Mouse (Mus musculus): ENCODE measurements around the gene Tnrc6b. TPM values are rescaled to one million over a fixed set of nuclear protein-coding genes. Genes with fewer than 3 reads are reported as not detected.
"Not testable (repeated sequence)": the region's sequence is repeated elsewhere in the genome, so short reads cannot be mapped to it uniquely, and the experiment has no call there.

Tnrc6b gene
- polyA plus RNA-seq, 1 experiment, result 13.3 TPM

- Histone ChIP-seq H3K36me3 (ENCODE audit: control insufficient read depth, insufficient read depth, low read length) (peaks cover 57% of the 10 kb centered on the region), H3K27me3 (ENCODE audit: control insufficient read depth, insufficient read depth, low read length) (no peaks in the 10 kb centered on the region), H3K27ac (ENCODE audit: insufficient read depth, low read depth, low read length) (no peak overlapping the region), H3K4me3 (ENCODE audit: low read depth, low read length) (no peak overlapping the region), H3K4me1 (ENCODE audit: control insufficient read depth, insufficient read depth, insufficient read length, low read length) (no peaks in the 10 kb centered on the region)
- 74% methylated on average over 4 of the region's 4 CpGs for WGBS
- TF ChIP-seq CTCF (IDR thresholded peaks at IDR 0.05; ENCODE audit: extremely low read depth, insufficient read length, insufficient replicate concordance, low read depth, low read length) (no peak), POLR2A (IDR thresholded peaks at IDR 0.05; ENCODE audit: low read depth, low read length) (no peak)
Measured at GRCm38 (mm10) chr15:80921781-80922180, 210.7 kb downstream of the Tnrc6b start.

DNA sequence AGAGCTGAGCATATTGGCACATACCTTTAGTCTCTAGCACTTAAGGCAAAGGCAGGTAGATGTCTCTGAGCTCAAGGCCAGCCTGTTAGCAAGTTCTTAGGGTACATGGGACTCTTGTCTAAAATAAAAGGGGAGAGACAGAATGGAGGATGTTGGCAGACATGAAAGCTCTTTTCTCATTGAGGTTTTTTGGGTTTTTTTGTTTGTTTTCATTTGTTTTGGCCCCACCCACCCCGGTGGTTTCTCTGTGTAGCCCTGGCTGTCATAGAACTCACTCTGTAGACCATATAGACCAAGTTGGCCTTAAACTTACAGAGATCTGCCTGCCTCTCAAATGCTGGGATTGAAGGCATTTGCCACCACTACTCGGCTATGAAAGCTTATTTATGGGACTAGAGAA lies 213.1 kb downstream of the Tnrc6b start:
- 78% methylated on average over 2 of the region's 2 CpGs for WGBS
- no peak overlapping the region for H3K27ac ChIP-seq (ENCODE audit: insufficient read depth, low read depth, low read length)
- no peaks in the 10 kb centered on the region for H3K27me3 ChIP-seq (ENCODE audit: control insufficient read depth, insufficient read depth, low read length)
- H3K4me3 ChIP-seq (ENCODE audit: low read depth, low read length), result no peak overlapping the region
- TF ChIP-seq CTCF (IDR thresholded peaks at IDR 0.05; ENCODE audit: extremely low read depth, insufficient read length, insufficient replicate concordance, low read depth, low read length), result no peak
- no peak for TF ChIP-seq POLR2A (IDR thresholded peaks at IDR 0.05; ENCODE audit: low read depth, low read length)
- H3K4me1 ChIP-seq (ENCODE audit: control insufficient read depth, insufficient read depth, insufficient read length, low read length), result no peaks in the 10 kb centered on the region
- peaks cover 60% of the 10 kb centered on the region for H3K36me3 ChIP-seq (ENCODE audit: control insufficient read depth, insufficient read depth, low read length)

- Histone ChIP-seq H3K27me3 (ENCODE audit: control insufficient read depth, insufficient read depth, low read length) (no peaks in the 10 kb centered on the region), H3K4me3 (ENCODE audit: low read depth, low read length) (no peak overlapping the region), H3K27ac (ENCODE audit: insufficient read depth, low read depth, low read length) (no peak overlapping the region), H3K36me3 (ENCODE audit: control insufficient read depth, insufficient read depth, low read length) (peaks cover 53% of the 10 kb centered on the region), H3K4me1 (ENCODE audit: control insufficient read depth, insufficient read depth, insufficient read length, low read length) (no peaks in the 10 kb centered on the region)
- no peak for TF ChIP-seq CTCF (IDR thresholded peaks at IDR 0.05; ENCODE audit: extremely low read depth, insufficient read length, insufficient replicate concordance, low read depth, low read length)
- no peak for TF ChIP-seq POLR2A (IDR thresholded peaks at IDR 0.05; ENCODE audit: low read depth, low read length)
- 87% methylated on average over 20 of the region's 20 CpGs for WGBS
Measured at GRCm38 (mm10) chr15:80928811-80929355, 217.8 kb downstream of the Tnrc6b start.

DNA sequence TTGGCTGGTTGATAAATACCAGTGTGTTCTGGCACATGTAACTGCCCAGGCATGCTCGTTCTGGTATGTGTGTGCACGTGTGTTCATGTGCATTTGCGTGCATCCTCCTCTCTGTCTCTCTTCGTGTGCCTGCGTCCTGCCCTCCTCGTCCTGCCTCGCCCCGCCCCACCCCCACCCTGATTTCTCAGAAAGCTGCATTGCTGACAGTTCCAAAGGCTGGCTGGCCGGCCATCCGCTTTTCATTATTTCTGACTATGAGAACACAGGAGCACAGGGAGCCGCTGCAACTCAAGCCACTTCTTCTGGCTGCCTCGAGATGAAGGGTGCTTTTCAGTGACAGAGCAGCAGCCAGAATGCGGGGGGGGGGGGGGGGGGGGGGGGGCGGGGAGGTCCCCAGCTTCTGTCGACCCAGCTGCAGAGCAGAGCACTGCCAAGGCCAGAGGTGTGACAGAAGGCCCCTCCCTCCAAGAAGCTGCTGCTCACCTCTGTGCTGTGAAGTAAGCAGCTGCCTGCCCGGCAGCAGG lies 219.0 kb downstream of the Tnrc6b start:
- WGBS, result 60% methylated on average over 16 of the region's 16 CpGs
- Histone ChIP-seq H3K4me1 (ENCODE audit: control insufficient read depth, insufficient read depth, insufficient read length, low read length) (no peaks in the 10 kb centered on the region), H3K27me3 (ENCODE audit: control insufficient read depth, insufficient read depth, low read length) (no peaks in the 10 kb centered on the region), H3K36me3 (ENCODE audit: control insufficient read depth, insufficient read depth, low read length) (peaks cover 51% of the 10 kb centered on the region), H3K4me3 (ENCODE audit: low read depth, low read length) (no peak overlapping the region), H3K27ac (ENCODE audit: insufficient read depth, low read depth, low read length) (no peak overlapping the region)
- TF ChIP-seq CTCF (IDR thresholded peaks at IDR 0.05; ENCODE audit: extremely low read depth, insufficient read length, insufficient replicate concordance, low read depth, low read length), result no peak
- no peak for TF ChIP-seq POLR2A (IDR thresholded peaks at IDR 0.05; ENCODE audit: low read depth, low read length)

- H3K36me3 ChIP-seq (ENCODE audit: control insufficient read depth, insufficient read depth, low read length), result peaks cover 49% of the 10 kb centered on the region
- H3K27me3 ChIP-seq (ENCODE audit: control insufficient read depth, insufficient read depth, low read length); H3K27ac ChIP-seq (ENCODE audit: insufficient read depth, low read depth, low read length); H3K4me3 ChIP-seq (ENCODE audit: low read depth, low read length); H3K4me1 ChIP-seq (ENCODE audit: control insufficient read depth, insufficient read depth, insufficient read length, low read length): not testable (repeated sequence)
- 84% methylated on average over 23 of the region's 23 CpGs for WGBS
Measured at GRCm38 (mm10) chr15:80930676-80931320, 219.7 kb downstream of the Tnrc6b start.

DNA sequence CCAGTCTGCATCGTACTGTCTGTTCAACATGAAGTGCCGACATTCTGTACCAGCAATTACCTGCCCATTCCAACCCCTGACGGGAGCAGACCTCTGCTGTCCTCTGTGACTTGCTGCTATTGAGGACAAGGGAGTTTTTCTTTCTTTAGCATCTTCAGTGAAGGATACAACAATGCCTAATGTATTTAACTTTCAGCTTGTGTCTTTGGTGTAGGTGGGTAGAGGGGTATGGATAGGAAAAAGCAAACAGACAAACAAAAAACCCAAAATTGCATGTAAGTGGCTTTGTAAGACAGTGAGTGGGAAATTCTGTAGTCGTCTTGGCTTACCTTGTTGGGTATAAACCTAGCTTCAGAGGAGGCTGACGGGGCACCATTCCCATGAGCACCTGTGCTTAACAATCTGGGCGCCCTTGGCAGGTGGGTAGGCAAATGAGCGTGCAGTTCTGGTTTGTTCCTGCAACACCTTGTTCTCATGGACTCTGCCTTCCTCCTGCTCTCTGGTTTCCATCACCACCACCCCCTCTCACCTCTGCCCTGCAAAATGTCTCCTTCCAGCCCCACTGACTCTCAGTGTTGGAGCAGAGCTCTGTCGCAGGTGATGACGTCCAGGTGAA lies 220.3 kb downstream of the Tnrc6b start:
- H3K27me3 ChIP-seq (ENCODE audit: control insufficient read depth, insufficient read depth, low read length), result no peaks in the 10 kb centered on the region
- peaks cover 46% of the 10 kb centered on the region for H3K36me3 ChIP-seq (ENCODE audit: control insufficient read depth, insufficient read depth, low read length)
- H3K4me1 ChIP-seq (ENCODE audit: control insufficient read depth, insufficient read depth, insufficient read length, low read length), result no peaks in the 10 kb centered on the region
- H3K27ac ChIP-seq (ENCODE audit: insufficient read depth, low read depth, low read length), result no peak overlapping the region; the same call in 1 of the 2 replicates
- WGBS, result 94% methylated on average over 9 of the region's 9 CpGs
- no peak overlapping the region for H3K4me3 ChIP-seq (ENCODE audit: low read depth, low read length)
- TF ChIP-seq POLR2A (IDR thresholded peaks at IDR 0.05; ENCODE audit: low read depth, low read length), result no peak
- no peak for TF ChIP-seq CTCF (IDR thresholded peaks at IDR 0.05; ENCODE audit: extremely low read depth, insufficient read length, insufficient replicate concordance, low read depth, low read length)

DNA sequence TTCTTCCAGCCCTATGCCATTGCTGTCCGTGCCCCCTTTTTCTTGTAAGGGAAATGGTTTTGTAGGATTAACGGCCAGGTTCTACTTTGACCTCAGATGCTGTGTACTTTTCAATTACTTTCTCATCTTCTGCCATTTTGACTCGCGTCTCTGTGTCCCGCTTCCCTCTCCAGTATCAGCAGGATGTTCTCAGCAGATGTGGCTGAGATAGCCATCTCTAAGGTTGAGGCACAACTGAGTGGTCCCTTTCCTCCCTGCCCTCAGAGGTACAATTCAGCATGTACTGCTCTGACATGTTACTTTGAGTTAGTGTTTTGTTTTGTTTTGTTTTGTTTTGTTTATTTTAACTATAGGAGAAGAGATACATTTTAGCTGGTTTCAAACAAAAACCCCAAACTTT lies 223.7 kb downstream of the Tnrc6b start:
- 90% methylated on average over 5 of the region's 5 CpGs for WGBS
- Histone ChIP-seq H3K4me3 (ENCODE audit: low read depth, low read length) (no peak overlapping the region), H3K27me3 (ENCODE audit: control insufficient read depth, insufficient read depth, low read length) (no peaks in the 10 kb centered on the region), H3K27ac (ENCODE audit: insufficient read depth, low read depth, low read length) (no peak overlapping the region), H3K36me3 (ENCODE audit: control insufficient read depth, insufficient read depth, low read length) (peaks cover 23% of the 10 kb centered on the region), H3K4me1 (ENCODE audit: control insufficient read depth, insufficient read depth, insufficient read length, low read length) (no peaks in the 10 kb centered on the region)
- TF ChIP-seq POLR2A (IDR thresholded peaks at IDR 0.05; ENCODE audit: low read depth, low read length) (no peak), CTCF (IDR thresholded peaks at IDR 0.05; ENCODE audit: extremely low read depth, insufficient read length, insufficient replicate concordance, low read depth, low read length) (no peak)
